Mouse (Mus musculus) natural killer cell, adult 2 months (primary cell): ENCODE measurements around the gene Wdr46.
"Not testable (repeated sequence)": the region's sequence is repeated elsewhere in the genome, so short reads cannot be mapped to it uniquely, and the experiment has no call there.

Experiments
- DNase-seq, 2 experiments: peaks; one replicate each; pipeline ENCODE4 v3.0.0; 2022; ENCODE audit warnings: low spot score in 2 of 2

Wdr46 gene

DNA sequence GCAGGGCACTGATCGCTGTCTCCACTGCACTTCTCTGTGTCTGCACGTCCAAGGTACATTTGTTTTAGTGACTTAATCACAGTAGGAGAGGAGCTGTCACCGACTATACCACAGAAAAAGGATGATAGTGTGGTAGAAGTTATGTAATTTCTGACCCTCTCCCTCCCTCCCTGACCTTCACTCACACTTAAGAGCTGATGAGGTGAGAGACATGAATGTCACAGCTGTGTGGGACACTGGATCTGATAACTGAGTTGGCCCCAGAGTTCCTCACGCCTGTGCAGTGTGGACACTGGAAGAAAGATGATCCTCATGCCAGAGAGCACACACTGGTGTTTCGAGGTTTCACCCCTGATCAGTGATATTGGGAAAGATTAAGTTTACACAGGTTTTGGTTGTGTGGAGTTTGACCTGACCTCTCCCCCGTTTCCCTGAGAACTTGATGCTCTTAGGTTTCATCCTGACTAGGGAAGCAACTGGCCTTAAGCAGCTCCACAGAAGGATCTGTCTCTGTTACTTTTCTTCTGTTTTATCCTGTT lies 39.1 kb downstream of the Wdr46 start:
- peak in 1 of 2 experiments; percentile 52 for DNase-seq

DNA sequence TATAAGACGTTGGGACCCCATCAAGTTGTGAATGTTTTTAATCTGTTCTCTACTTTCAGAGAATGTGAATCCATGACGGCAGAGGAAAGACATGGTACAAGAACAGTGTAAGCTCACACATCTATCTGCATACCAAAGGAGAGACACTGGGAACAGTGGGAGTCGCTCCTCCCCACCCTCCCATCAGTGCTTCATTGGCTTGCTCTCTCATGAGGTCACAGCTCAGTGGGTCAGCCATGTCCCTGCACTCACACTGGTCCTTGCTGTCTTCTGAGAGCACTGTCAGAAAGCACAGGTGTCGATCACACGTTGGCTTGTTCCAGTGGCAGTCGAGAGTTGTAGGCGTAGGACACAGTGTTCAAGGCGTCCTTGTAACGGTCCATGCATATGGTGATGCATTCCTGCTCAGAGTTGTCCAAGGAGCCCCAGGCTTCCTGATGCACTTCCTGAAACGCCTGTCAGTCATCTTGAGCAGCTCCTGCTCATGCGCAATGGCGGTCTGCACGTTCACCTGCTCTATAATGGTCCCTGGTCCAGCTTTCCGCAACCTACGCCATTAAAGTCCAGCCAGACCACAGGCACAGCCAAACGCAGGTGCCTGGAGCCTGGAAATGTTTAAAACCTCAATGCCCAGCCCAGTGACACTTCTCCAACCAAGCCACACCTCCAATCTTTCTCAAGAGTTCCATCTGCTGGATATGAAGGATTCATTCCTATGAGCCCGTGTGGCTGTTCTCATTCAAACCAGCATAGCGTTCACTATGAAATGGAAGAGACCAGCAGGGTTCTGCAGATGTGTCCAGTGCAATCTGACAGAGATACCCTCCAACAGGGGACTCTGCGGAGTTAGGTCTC lies 39.9 kb downstream of the Wdr46 start:
- no peak for DNase-seq

DNA sequence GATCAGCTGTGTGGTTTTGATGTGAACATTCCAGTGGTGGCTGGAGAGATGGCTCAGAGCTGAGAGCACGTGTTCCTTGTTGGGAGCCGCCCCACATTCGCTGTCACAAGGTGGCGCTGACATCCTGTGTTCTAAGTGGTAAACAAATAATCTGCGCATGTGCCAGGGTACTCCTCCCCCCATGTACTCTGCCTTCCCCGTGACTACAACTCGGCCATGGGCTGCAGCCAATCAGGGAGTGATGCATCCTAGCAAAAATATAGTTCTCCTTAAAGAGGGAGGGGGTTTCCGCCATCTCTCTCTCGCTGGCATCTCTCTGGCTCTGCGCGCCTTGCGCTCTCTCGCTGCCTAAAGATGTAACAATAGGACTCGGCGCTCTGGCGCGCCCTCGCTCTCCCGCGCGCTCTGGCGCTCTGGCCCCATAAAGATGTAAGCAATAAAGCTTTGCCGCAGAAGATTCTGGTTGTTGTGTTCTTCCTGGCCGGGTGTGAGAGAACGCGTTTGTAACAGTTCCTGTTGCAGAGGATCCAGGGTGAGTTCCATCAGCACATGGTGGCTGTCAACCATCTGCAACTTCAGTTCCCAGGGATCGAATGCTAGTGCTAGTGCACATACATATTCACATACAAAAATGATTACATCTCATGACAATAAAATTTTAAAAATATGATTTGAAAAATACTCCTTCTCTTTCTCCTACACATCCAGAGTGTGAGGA lies 40.9 kb downstream of the Wdr46 start:
- DNase-seq = peak; percentile 90 to 91

DNA sequence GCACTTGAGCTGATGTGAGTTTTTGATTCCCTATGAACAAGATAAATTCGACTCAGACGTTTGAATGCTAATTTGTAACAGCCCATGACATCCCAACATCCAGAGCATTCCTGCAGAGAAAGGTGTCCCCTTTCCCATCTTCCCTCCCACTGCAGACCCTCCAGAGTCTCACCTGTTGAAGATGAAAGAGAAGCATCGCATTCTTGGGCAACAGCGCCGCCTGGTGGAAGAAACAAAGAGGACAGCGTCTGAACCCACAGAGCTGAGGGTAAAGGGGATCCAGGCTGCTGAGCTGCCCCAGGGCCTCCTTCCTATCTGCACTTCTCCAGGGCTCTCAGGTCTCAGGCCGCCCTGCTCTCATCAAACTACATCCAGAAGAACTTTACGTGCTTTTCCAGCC lies 41.7 kb downstream of the Wdr46 start:
- peak; percentile 72 to 77 for DNase-seq

DNA sequence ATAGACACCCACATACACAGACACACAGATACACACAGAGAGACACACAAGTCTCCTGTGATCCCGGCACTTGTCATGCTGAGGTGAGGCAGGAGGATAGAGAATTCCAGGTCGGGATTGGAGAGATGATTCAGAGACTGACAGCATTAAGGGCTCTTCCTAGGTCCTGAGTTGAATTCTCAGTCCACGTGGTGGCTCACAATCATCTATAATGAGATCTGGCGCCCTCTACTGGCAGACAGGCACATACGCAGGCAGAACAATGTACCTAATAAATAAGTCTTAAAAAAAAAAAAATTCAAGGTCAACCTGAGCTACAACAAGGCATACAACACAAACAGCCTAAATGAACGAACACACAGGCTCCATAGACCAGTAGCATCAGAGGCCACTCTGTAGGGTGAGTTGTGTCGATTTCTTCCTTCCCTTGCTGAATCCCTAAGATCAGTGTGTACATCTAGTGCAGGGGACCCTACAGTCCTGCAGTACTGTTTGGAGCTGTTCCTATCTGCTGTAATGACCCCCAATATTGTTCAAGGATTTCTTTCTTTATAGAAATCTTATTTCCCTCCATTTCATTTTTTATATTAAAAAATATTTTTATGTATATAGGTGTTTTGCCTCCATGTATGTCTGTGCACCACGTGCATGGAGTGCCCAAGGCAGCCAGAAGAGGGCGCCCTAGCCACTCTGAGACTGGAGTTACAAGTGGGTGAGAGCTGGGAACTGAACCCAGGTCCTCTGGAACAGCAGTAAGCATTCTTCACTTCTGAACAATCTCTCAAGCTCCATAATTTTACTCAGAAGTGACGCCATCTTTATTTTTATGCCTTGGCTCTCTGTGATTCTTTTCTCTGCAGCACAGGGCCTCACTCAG lies 51.6 kb downstream of the Wdr46 start:
- DNase-seq = peak; percentile 63 to 76

DNA sequence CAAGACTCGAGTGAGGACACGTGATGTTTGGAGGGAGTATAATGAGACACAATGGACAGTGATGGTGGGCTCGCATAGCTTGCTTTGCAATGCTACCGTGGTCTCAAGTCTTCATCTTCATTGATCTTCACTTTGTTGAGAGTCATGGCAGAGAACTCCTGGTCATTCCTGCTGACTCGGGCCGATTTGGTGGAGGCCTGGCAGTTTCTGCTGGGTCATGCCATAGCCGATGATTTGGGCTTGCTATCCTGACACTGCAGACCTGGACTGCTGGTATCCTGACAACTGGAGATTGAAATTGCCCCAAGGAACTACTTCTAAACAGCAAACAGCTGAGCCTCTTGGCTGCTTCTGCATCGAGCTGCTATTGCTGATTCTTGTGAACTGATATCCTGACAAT lies 54.5 kb downstream of the Wdr46 start:
- DNase-seq = no peak

DNA sequence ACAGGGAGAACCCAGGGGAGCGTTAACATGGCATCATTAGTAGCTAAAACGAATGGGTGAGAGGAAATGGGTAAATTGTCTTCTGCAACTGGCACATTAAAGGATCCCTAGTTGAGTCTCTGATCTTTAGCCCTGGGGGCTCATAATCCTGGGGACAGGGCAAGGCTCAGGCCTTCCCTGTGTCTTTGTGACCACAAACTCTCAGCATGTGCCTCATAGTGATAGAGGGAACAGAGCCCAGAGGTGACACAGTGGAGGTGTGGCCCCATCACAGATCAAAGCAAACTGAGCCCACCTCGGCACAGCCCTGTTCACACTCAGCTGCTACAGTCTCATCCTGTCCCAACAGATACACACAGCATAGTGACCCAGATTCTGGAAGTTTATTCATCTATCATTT lies 55.2 kb downstream of the Wdr46 start:
- peak in 1 of 2 experiments; percentile 37 for DNase-seq

DNA sequence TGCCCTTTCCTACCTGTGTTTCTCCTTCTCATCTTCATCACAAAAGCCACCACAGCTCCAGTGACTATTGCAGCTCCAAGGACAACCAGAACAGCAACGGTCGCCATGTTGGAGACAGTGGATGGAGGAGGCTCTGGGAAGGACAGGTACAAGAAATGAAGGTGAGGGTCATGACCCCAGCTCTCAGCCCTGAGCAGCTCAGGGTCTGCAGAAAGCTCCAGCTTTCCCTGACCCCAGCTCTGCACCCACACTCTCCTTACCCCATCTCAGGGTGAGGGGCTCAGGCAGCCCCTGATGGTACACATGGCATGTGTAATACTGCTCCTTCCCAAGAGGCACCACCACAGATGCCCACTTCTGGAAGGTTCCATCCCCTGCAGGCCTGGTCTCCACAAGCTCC lies 56.6 kb downstream of the Wdr46 start:
- DNase-seq = not testable (repeated sequence)

DNA sequence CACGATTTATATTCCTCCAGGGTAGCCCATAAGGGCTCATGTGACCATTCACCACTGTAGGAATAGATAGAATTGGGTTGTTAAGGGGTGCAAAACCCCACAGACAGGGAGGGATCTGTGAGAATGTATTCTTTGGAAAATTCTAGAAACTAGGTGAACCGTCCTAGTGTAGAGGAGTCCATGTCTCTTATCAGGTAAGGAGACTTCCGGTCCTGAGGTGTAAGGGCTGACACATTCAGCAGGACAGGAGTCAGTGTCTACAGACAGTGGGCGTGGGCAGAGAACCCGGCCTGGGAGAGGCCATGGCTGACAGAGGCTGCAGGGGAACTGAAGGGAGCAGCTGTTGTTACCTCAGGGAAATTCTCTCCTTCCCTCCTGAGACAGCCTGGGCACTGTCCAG lies 58.2 kb downstream of the Wdr46 start:
- DNase-seq = peak; percentile 47 to 56
